Mouse (Mus musculus) limb, embryonic 15.5 days (tissue): Measurements from ENCODE around the gene Stra8. TPM values are rescaled to one million over a fixed set of nuclear protein-coding genes. Genes with fewer than 3 reads are reported as not detected.
A peak's percentile ranks its signal among the peaks of the same experiment; 100 is the strongest.

Experiments used
- ATAC-seq: fragments of 200-750 bp; cut with Nextera tagmentation; 2 replicates; pipeline ENCODE4 v1.8.0; 2017; ENCODE audit warnings: low read depth, moderate TSS enrichment; ENCODE audit not compliant: insufficient number of reproducible peaks, low FRiP score, low TSS enrichment
- H3K27ac ChIP-seq: fragments of 300-500 bp; sonication (generic); 2 replicates; pipeline ENCODE4 v1.5.1; 2015; ENCODE audit warnings: moderate library complexity, mild to moderate bottlenecking, inconsistent platforms
- H3K27me3 ChIP-seq: fragments of 300-500 bp; sonication (generic); 2 replicates; pipeline ENCODE4 v1.6.1; 2015; ENCODE audit warnings: inconsistent platforms
- H3K36me3 ChIP-seq: fragments of 300-500 bp; sonication (generic); 2 replicates; pipeline ENCODE4 v1.6.1; 2015; ENCODE audit warnings: inconsistent platforms
- H3K4me1 ChIP-seq: fragments of 300-500 bp; sonication (generic); 2 replicates; pipeline ENCODE4 v1.6.1; 2015; ENCODE audit warnings: inconsistent platforms
- H3K4me2 ChIP-seq: fragments of 300-500 bp; sonication (generic); 2 replicates; pipeline ENCODE4 v1.6.1; 2015; ENCODE audit warnings: mild to moderate bottlenecking, inconsistent platforms
- H3K4me3 ChIP-seq: fragments of 300-500 bp; sonication (generic); 2 replicates; pipeline ENCODE4 v1.5.1; 2015; ENCODE audit warnings: mild to moderate bottlenecking, inconsistent platforms
- H3K9ac ChIP-seq: fragments of 300-500 bp; sonication (generic); 2 replicates; pipeline ENCODE4 v1.6.1; 2015; ENCODE audit warnings: inconsistent platforms
- H3K9me3 ChIP-seq: fragments of 300-500 bp; sonication (generic); 2 replicates; pipeline ENCODE4 v1.6.1; 2016; ENCODE audit warnings: inconsistent platforms
- WGBS: fragments of 180-500 bp; shearing (Covaris S2); methylation state at CpG from one replicate; pipeline ENCODE4 v1.1.7; 2015; 5-methylcytosine and 5-hydroxymethylcytosine counted together
- polyA plus RNA-seq: library from polyadenylated mRNA; unstranded; fragments of >200 nt; fragmentation: Nextera tagmentation; extraction: Ambion mirVana; gene quantifications from 2 replicates; pipeline ENCODE4 v1.2.1, GENCODE M21; 2015

Stra8 gene
- polyA plus RNA-seq, 1 experiment from 2014 or later = not detected

DNA sequence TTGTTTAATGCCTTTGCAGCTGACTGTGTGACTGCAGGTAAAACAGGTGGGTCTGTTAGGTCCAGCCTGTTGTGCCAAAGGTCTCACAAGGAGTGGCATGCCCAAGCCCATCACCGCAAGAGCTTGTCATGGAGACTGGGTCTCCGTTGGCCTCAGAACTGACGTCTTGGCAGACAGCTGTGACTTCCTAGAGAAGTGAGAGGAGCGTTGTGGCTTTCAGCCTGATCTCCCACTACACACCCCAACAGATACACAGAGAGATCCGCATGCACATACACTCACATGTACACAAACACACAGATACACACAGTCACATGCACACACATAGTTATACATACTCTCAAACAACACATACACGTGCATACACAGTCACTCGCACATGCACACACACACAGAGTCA lies 31.6 kb downstream of the Stra8 start:
- Histone ChIP-seq H3K27ac (no peak overlapping the region), H3K27me3 (peaks cover 4% of the 10 kb centered on the region; the same call in 1 of the 2 replicates), H3K4me3 (no peak overlapping the region), H3K9me3 (no peaks in the 10 kb centered on the region), H3K9ac (no peak overlapping the region), H3K4me2 (no peak overlapping the region), H3K4me1 (peaks cover 5% of the 10 kb centered on the region), H3K36me3 (no peaks in the 10 kb centered on the region)
- no peak for ATAC-seq
- 85% methylated on average over 7 of the region's 7 CpGs for WGBS

DNA sequence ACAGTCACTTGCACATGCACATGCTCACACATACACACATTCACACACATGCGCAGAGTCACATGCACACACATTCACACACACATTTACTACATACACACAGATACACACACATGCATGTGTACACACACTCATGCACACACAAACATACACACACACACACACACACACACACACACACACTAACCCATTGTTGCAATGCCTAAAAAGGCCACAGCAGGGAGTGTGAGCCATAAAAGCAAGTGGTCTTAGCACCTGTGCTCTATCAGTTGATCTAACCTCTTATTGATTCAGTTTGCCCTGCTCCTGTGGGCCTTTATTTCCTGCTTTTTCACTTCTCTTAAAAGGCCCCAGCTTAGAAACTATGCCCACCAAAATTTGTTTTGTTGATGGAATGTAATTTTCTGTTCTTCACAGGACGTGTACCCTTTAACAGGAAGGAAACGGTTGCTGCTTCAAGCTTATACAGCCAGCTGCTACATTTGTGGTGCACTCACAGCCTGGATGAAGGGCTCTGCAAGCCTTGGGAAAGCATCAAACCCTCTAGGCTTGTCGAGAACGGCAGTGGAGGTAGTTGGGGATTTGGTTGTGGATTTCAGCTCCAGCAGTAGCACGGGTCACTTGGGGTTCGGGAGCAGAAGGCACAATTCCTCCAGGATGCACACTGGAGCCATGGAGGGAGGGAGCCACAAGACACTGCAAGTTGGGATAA lies 32.1 kb downstream of the Stra8 start:
- Histone ChIP-seq H3K27me3 (peaks cover 4% of the 10 kb centered on the region; the same call in 1 of the 2 replicates), H3K36me3 (no peaks in the 10 kb centered on the region), H3K9me3 (no peaks in the 10 kb centered on the region), H3K4me3 (no peak overlapping the region), H3K27ac (no peak overlapping the region), H3K4me2 (no peak overlapping the region), H3K4me1 (peaks cover 5% of the 10 kb centered on the region), H3K9ac (no peak overlapping the region)
- 61% methylated on average over 7 of the region's 7 CpGs for WGBS
- no peak for ATAC-seq

DNA sequence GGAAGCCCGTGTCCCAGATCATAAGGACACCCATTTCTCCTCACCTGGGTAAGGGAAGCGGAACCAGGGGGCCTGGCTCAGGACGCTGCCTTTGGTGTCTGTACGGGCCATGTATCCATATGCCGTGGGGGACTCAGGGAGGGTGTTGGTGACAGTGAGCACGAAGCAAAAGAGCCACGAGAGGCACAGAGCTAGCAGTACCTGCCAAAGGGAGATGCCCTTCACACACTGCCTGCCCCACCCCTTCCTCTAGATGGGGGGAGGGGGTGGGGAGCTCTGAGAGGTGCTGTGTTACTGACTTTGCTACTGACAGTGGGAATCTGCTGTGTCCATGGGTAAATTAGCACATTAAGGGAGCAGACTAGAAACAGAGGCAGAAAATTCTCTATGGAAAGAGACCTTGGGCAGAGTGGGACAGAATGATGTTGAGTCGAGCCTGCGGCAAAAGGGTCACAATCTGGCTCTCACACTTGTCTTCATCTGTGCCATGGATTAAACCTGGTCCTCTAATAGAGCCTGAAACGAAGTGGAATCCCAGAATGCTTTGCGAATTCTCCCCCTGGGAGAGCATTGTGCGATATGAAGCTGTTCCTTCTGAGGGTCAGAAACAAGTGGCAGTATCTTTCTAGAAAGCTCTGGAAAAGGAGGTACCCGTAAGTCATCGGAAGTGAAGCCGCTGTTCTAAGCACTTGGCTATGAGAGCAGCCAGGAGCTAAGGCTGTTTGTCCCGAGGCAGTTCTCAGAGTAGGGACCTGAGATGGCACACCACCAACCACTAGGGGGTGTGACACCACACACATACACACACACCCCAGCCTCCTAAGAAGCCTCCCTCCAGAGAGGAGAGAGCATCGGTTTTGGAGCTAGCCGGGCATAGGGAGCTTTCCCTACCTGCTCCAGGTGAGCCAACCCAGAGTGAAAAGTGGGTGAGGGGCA lies 35.2 kb downstream of the Stra8 start:
- 55% methylated on average over 18 of the region's 18 CpGs for WGBS
- Histone ChIP-seq H3K9ac (no peak overlapping the region), H3K27ac (no peak overlapping the region), H3K4me2 (peak overlapping the region; percentile 22), H3K27me3 (no peaks in the 10 kb centered on the region), H3K9me3 (no peaks in the 10 kb centered on the region), H3K4me1 (no peaks in the 10 kb centered on the region; the same call in 1 of the 2 replicates), H3K36me3 (no peaks in the 10 kb centered on the region), H3K4me3 (no peak overlapping the region)
- no peak for ATAC-seq

DNA sequence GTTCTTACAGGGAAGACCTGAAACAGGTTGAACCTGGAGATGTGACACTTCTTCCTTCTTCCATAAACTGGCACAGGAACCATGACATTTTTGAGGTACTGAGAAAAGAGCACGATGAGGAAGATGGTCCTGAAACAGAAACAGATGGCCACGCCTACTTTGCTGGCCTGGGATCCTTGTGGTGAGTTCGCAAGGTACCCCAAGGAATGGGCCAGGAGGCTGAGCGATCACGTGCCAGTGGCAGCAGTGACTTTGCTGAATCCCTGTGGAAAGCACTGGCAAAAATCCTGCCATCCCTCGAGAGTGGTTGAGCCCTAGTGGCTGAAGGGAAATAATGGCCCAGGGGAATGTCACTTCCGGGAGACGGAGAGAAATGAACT lies 35.9 kb downstream of the Stra8 start:
- Histone ChIP-seq H3K4me2 (peak overlapping the region; percentile 22), H3K9me3 (no peaks in the 10 kb centered on the region), H3K27ac (no peak overlapping the region), H3K36me3 (no peaks in the 10 kb centered on the region), H3K4me3 (no peak overlapping the region), H3K9ac (no peak overlapping the region), H3K4me1 (no peaks in the 10 kb centered on the region; the same call in 1 of the 2 replicates), H3K27me3 (no peaks in the 10 kb centered on the region)
- ATAC-seq = no peak
- WGBS = 44% methylated on average over 8 of the region's 8 CpGs

DNA sequence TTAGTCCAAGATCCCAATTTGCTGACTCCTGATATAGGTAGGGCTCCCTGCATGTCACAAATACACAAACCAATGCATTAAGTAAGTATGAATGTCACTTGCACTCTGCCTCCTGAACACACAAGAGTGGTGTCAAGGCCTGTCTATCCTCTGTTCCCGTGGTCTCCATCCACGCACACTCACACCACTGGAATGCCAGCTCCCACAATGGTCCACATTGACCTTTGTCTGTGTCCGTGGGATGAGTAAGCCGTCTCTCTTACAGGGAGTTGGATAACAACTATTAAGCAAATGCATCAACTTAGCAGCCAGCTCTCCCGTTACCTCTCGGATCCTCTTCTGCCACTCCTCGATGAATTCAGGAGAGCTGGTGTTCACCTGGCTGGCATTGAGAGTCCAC lies 39.2 kb downstream of the Stra8 start:
- Histone ChIP-seq H3K9me3 (no peaks in the 10 kb centered on the region), H3K9ac (no peak overlapping the region), H3K27ac (no peak overlapping the region), H3K36me3 (no peaks in the 10 kb centered on the region), H3K4me2 (no peak overlapping the region), H3K4me3 (no peak overlapping the region), H3K4me1 (no peaks in the 10 kb centered on the region; the same call in 1 of the 2 replicates), H3K27me3 (no peaks in the 10 kb centered on the region)
- ATAC-seq = no peak
- 91% methylated on average over 7 of the region's 7 CpGs for WGBS

DNA sequence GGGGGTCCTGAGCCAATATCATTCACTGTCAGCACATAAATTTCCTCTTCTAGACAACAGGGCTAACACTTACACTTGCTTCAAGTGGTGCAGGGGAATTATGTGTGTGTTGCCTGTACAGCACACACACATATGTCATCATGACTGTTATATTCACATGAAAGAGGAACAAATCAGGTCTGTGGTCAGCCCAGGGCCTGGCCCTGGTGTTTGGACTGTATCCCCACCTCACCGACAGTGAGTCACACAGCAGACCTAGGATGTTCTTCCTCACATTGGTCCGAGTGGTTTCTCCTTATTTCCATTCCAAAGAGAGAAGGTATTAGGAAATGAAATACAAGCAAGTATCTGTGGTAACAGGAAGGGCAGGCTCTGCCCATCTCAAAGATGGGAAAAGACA lies 44.6 kb downstream of the Stra8 start:
- Histone ChIP-seq H3K27me3 (no peaks in the 10 kb centered on the region), H3K4me3 (no peak overlapping the region), H3K27ac (no peak overlapping the region), H3K9ac (no peak overlapping the region), H3K4me2 (no peak overlapping the region), H3K36me3 (no peaks in the 10 kb centered on the region), H3K9me3 (no peaks in the 10 kb centered on the region), H3K4me1 (no peaks in the 10 kb centered on the region)
- WGBS = 82% methylated on average over 2 of the region's 2 CpGs
- ATAC-seq = no peak

DNA sequence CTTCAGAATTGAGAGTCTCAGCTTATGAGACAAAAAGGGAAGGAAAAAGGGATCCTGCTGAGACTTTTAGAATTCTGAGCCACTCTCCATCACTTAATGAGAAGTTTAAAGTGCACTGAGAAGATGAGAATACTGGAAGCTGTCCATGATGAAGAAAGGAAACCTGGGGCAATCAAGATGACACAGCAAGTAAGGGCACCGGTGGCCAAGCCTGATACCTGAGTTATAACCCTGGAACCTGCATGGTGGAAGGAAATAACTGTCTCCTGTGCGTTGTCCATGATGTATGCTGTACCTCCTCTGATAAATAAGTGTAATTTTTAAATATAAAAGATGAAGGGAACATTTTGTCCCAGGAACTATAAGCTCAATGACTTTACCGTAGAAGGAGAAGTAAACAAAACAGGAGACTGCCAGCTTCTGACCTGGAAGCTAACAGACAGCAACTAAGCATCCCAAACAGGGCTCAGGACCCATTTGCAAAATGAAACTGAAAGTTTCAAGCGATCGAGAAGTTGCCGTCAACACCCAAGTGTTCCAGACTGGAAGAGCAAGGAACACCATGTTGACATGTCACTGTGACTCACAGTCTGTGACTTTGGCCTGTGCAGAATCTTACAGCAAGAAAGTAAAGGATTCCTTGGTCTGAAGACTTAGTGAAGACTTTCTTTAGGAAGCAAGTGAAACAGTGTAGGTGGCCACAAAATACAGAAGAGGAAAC lies 46.0 kb downstream of the Stra8 start:
- Histone ChIP-seq H3K4me3 (no peak overlapping the region), H3K4me2 (no peak overlapping the region), H3K4me1 (no peaks in the 10 kb centered on the region), H3K9ac (no peak overlapping the region), H3K27me3 (no peaks in the 10 kb centered on the region), H3K36me3 (no peaks in the 10 kb centered on the region), H3K27ac (no peak overlapping the region), H3K9me3 (no peaks in the 10 kb centered on the region)
- whole genome bisulfite sequencing = 85% methylated on average over 6 of the region's 6 CpGs
- no peak for ATAC-seq

DNA sequence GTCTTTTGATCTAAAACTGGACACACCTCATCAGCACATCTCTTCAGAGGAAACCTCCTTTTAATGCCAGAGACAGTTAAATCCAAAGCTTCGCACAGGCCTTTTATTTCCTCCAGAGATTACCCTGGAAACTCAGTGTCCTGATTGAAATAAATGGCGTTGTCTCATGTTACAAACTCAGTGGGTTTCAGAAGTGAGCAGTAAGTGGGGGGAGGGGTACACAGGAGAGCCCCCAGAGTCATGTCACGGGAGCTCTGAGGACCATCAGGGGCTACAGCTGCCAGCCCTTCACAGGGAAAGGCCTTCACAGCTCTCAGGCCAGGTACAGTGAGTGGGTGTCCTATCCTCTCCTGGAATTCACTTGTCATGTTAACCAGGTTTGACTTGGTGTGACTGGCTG lies 51.2 kb downstream of the Stra8 start:
- no peak for ATAC-seq
- WGBS = 16% methylated on average over 3 of the region's 3 CpGs
- no peak overlapping the region for H3K4me3 ChIP-seq
- H3K4me1 ChIP-seq = no peaks in the 10 kb centered on the region
- no peak overlapping the region for H3K27ac ChIP-seq
- H3K9me3 ChIP-seq = no peaks in the 10 kb centered on the region
- no peak overlapping the region for H3K4me2 ChIP-seq
- no peak overlapping the region for H3K9ac ChIP-seq
- no peaks in the 10 kb centered on the region for H3K27me3 ChIP-seq
- H3K36me3 ChIP-seq = no peaks in the 10 kb centered on the region

DNA sequence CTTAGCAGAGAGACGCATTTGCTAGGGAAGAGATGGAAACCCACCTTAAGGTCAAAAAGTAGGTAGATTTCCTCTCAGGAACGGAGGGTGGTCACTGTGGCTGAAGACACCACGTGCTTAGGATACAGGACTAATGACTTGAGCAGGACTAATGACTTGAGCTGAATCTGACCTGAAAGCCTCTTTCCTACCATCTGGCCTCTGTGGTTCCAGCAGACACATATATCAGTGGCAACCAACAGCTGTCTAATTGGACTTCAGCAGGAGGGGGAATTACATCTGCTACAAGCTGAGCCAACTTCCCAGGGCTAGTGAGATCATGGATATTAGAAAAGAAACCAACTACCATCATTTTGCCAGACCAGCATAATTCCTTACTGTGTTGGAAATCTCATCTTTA lies 59.3 kb downstream of the Stra8 start:
- Histone ChIP-seq H3K4me3 (no peak overlapping the region), H3K4me2 (no peak overlapping the region), H3K36me3 (no peaks in the 10 kb centered on the region), H3K27me3 (no peaks in the 10 kb centered on the region), H3K4me1 (no peaks in the 10 kb centered on the region), H3K9me3 (no peaks in the 10 kb centered on the region), H3K9ac (no peak overlapping the region), H3K27ac (no peak overlapping the region)
- no peak for ATAC-seq
- 79% methylated on average over 3 of the region's 3 CpGs for WGBS

DNA sequence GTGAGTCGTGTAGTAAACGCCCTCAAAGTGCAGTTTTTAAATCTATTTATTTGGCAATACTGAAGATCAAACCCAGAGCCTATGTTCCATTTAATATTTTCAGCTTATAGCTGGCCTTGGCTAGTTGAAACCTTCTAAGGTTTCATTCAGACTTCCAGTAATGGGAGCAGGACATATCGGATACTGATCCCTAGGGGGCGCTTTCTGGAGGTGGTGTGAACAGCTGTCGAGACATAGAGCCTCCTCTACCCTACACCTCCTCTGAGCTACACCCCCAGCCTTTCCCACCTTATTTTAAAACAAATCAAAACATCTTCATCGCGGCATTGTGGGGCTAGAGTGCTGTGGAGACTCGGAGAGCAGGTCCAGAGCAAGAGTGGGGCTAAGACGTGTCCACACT lies 60.7 kb downstream of the Stra8 start:
- no peak overlapping the region for H3K27ac ChIP-seq
- ATAC-seq = no peak

DNA sequence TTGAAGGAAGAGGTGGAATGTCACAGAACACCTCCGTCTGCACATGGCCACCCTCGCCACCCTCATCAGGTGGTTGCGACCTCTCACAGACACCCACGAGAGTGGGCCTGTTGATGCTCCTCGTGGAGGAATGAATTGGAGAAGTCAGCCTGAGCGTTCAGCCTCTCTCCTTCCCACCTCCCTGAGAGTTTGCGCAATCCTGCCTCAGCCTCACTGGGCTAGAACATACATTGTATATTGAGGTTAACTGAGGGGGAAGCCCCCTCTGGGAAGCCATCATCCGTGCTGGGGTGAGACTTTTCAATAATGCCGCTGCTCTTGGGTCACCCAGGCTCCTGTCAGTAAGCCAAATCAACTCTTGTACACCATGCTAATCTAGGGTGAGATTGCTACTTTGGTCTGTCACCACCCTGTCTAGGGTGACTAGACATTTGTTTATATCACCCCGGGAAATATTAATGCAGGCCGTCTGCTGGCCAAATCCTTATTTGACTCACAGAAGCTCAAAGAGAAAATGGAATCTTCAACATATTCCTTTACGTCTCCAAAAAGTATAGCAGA lies 67.2 kb downstream of the Stra8 start:
- no peak overlapping the region for H3K4me2 ChIP-seq
- WGBS = 84% methylated on average over 12 of the region's 12 CpGs
- ATAC-seq = no peak
- H3K4me3 ChIP-seq = no peak overlapping the region
- H3K27me3 ChIP-seq = no peaks in the 10 kb centered on the region
- no peaks in the 10 kb centered on the region for H3K36me3 ChIP-seq
- peaks cover 14% of the 10 kb centered on the region for H3K4me1 ChIP-seq
- H3K27ac ChIP-seq = no peak overlapping the region
- H3K9me3 ChIP-seq = no peaks in the 10 kb centered on the region
- H3K9ac ChIP-seq = no peak overlapping the region

More for the DNA sequence above, 60.7 kb downstream of the Stra8 start:
- Histone ChIP-seq H3K4me2 (no peak overlapping the region), H3K9ac (no peak overlapping the region), H3K36me3 (no peaks in the 10 kb centered on the region), H3K4me1 (no peaks in the 10 kb centered on the region), H3K27me3 (no peaks in the 10 kb centered on the region), H3K4me3 (no peak overlapping the region), H3K9me3 (no peaks in the 10 kb centered on the region)
- 51% methylated on average over 9 of the region's 9 CpGs for WGBS
